Mouse (Mus musculus) liver, embryonic 15.5 days (tissue): Measurements from ENCODE around the gene Hexb. TPM values are rescaled to one million over a fixed set of nuclear protein-coding genes. Genes with fewer than 3 reads are reported as not detected.

Source experiments
- ATAC-seq: fragments of 200-750 bp; cut with Nextera tagmentation; 2 replicates; pipeline ENCODE4 v1.8.0; 2017; ENCODE audit warnings: moderate number of reproducible peaks, mild to moderate bottlenecking, moderate library complexity; ENCODE audit not compliant: insufficient read depth
- H3K27ac ChIP-seq: fragments of 300-500 bp; sonication (generic); replicated peaks from 2 replicates; pipeline ENCODE4 v1.5.1; 2015; ENCODE audit warnings: mild to moderate bottlenecking, inconsistent platforms
- H3K27me3 ChIP-seq: fragments of 300-500 bp; sonication (generic); 2 replicates; pipeline ENCODE4 v1.6.1; 2015; ENCODE audit warnings: mild to moderate bottlenecking, inconsistent platforms
- H3K36me3 ChIP-seq: fragments of 300-500 bp; sonication (generic); replicated peaks from 2 replicates; pipeline ENCODE4 v1.6.1; 2015; ENCODE audit warnings: moderate library complexity, mild to moderate bottlenecking, inconsistent platforms
- H3K4me1 ChIP-seq: fragments of 300-500 bp; sonication (generic); replicated peaks from 2 replicates; pipeline ENCODE4 v1.6.1; 2015; ENCODE audit warnings: inconsistent platforms
- H3K4me2 ChIP-seq: fragments of 300-500 bp; sonication (generic); 2 replicates; pipeline ENCODE4 v1.6.1; 2015; ENCODE audit warnings: moderate library complexity, mild to moderate bottlenecking, inconsistent platforms
- H3K4me3 ChIP-seq: fragments of 300-500 bp; sonication (generic); replicated peaks from 2 replicates; pipeline ENCODE4 v1.5.1; 2015; ENCODE audit warnings: mild to moderate bottlenecking, inconsistent platforms
- H3K9ac ChIP-seq: fragments of 300-500 bp; sonication (generic); 2 replicates; pipeline ENCODE4 v1.6.1; 2015; ENCODE audit warnings: moderate library complexity, mild to moderate bottlenecking, inconsistent platforms
- H3K9me3 ChIP-seq: fragments of 300-500 bp; sonication (generic); replicated peaks from 2 replicates; pipeline ENCODE4 v1.6.1; 2016; ENCODE audit warnings: inconsistent platforms
- WGBS: fragments of 180-500 bp; shearing (Covaris S2); methylation state at CpG from one replicate; pipeline ENCODE4 v1.1.7; 2015; ENCODE audit warnings: mixed read lengths; ENCODE audit not compliant: insufficient replicate concordance; 5-methylcytosine and 5-hydroxymethylcytosine counted together
- polyA plus RNA-seq: library from polyadenylated mRNA; unstranded; fragments of >200 nt; fragmentation: Nextera tagmentation; extraction: Ambion mirVana; gene quantifications from 2 replicates; pipeline ENCODE4 v1.2.1, GENCODE M21; 2015

Hexb gene
- polyA plus RNA-seq, 1 experiment from 2014 or later = 26.0 TPM

DNA sequence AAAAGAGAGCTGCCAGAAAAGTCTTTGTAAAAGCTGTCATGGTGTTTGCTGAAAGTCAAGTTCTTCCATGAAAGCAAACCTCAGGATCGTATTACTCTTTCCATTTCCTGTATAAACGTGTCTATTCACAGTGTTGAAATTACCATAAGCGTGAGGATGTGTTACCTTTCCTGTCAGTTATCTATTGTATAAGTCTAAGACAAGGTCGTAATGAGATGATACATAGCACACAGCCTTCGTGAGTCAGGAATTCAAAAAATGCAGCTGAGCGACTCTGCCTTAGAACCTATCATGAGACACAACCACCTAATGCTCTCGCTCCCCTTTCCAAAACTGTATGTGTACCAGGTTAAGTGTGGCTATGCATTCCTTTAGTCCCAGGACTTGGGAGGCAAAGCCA, 2.9 kb upstream of the Hexb start:
- no peak for ATAC-seq
- H3K9me3 ChIP-seq = no peaks in the 10 kb centered on the region
- H3K4me3 ChIP-seq = no peak overlapping the region
- no peaks in the 10 kb centered on the region for H3K36me3 ChIP-seq
- no peak overlapping the region for H3K4me2 ChIP-seq
- 60% methylated on average over 7 of the region's 7 CpGs for WGBS
- H3K27me3 ChIP-seq = no peaks in the 10 kb centered on the region
- H3K9ac ChIP-seq = no peak overlapping the region
- peaks cover 33% of the 10 kb centered on the region for H3K4me1 ChIP-seq
- H3K27ac ChIP-seq = no peak overlapping the region

DNA sequence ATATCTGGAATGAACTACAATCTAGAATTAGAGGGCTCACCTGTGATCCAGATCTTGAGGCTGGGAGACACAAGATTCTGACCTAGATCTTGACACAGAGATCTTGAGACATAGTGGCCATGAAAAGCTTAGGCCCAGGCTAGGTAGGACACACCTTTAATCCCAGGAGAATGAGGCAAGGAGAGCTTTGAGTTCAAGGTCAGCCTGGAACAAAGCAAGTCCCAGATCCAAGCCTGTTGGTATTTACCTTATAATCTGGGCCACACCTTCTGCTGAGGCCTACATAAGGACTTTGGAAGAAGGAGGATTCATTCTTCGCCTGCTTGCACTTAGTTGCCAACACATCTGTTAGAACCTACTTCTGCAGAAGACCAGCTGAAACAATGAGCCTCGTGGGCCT, 966 bp upstream of the Hexb start:
- no peaks in the 10 kb centered on the region for H3K27me3 ChIP-seq
- WGBS = 42% methylated on average over 2 of the region's 2 CpGs
- no peak overlapping the region for H3K4me3 ChIP-seq
- no peaks in the 10 kb centered on the region for H3K9me3 ChIP-seq
- peaks cover 17% of the 10 kb centered on the region for H3K4me1 ChIP-seq
- H3K9ac ChIP-seq = no peak overlapping the region
- H3K27ac ChIP-seq = no peak overlapping the region
- H3K36me3 ChIP-seq = no peaks in the 10 kb centered on the region
- H3K4me2 ChIP-seq = no peak overlapping the region
- no peak for ATAC-seq

DNA sequence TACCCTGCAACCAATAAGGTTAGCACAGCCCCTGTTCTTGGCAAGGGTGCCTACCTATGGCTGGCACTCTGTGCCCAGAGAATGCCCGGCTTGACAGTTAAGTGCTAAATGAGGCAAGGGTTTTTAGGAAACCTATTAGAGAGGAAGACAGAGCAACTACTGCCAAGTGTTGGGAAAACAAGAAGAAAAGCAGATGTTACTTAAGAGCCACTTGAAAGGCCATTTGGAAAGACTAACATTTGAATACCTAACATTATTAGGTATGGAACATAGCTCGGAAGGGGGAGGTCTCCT, 1.3 kb downstream of the Hexb start:
- Histone ChIP-seq H3K27me3 (no peaks in the 10 kb centered on the region), H3K4me2 (peak overlapping the region; percentile 95), H3K27ac (no peak overlapping the region), H3K9ac (no peak overlapping the region), H3K36me3 (peaks cover 6% of the 10 kb centered on the region; the same call in 1 of the 2 replicates), H3K9me3 (no peaks in the 10 kb centered on the region), H3K4me1 (peaks cover 17% of the 10 kb centered on the region), H3K4me3 (peak overlapping the region; percentile 20)
- no peak for ATAC-seq
- 81% methylated on average over 2 of the region's 2 CpGs for WGBS

- no peak for ATAC-seq
- H3K9ac ChIP-seq = no peak overlapping the region
- WGBS = 74% methylated on average over 12 of the region's 12 CpGs
- no peaks in the 10 kb centered on the region for H3K9me3 ChIP-seq
- H3K36me3 ChIP-seq = peaks cover 6% of the 10 kb centered on the region; the same call in 1 of the 2 replicates
- H3K27ac ChIP-seq = no peak overlapping the region
- peak overlapping the region; percentile 20 for H3K4me3 ChIP-seq
- H3K27me3 ChIP-seq = no peaks in the 10 kb centered on the region
- peaks cover 17% of the 10 kb centered on the region for H3K4me1 ChIP-seq
- peak overlapping the region; percentile 16 for H3K4me2 ChIP-seq
Measured at GRCm38 (mm10) chr13:97196186-97196924, 1.8 kb downstream of the Hexb start.

- Histone ChIP-seq H3K9me3 (no peaks in the 10 kb centered on the region), H3K4me2 (no peak overlapping the region), H3K27me3 (no peaks in the 10 kb centered on the region), H3K9ac (no peak overlapping the region), H3K4me1 (peaks cover 12% of the 10 kb centered on the region), H3K27ac (no peak overlapping the region), H3K36me3 (peaks cover 6% of the 10 kb centered on the region; the same call in 1 of the 2 replicates), H3K4me3 (no peak overlapping the region)
- WGBS = 51% methylated on average over 7 of the region's 7 CpGs
- no peak for ATAC-seq
Measured at GRCm38 (mm10) chr13:97193420-97193819, 4.7 kb downstream of the Hexb start.

- 84% methylated on average over 11 of the region's 11 CpGs for WGBS
- Histone ChIP-seq H3K4me3 (no peak overlapping the region), H3K9ac (no peak overlapping the region), H3K4me2 (no peak overlapping the region), H3K36me3 (peaks cover 6% of the 10 kb centered on the region; the same call in 1 of the 2 replicates), H3K9me3 (no peaks in the 10 kb centered on the region), H3K27me3 (no peaks in the 10 kb centered on the region), H3K27ac (no peak overlapping the region), H3K4me1 (peaks cover 4% of the 10 kb centered on the region)
- no peak for ATAC-seq
Measured at GRCm38 (mm10) chr13:97192649-97193048, 5.5 kb downstream of the Hexb start.

GRCm38 (mm10) chr13:97187693-97188092, 10.5 kb downstream of the Hexb start:
- ATAC-seq = no peak
- Histone ChIP-seq H3K36me3 (no peaks in the 10 kb centered on the region; the same call in 1 of the 2 replicates), H3K4me1 (0 out of 2 replicates have a peak, but pooled peaks cover 2% of the 10 kb centered on the region), H3K9me3 (no peaks in the 10 kb centered on the region), H3K27me3 (no peaks in the 10 kb centered on the region), H3K27ac (no peak overlapping the region), H3K9ac (no peak overlapping the region), H3K4me2 (no peak overlapping the region), H3K4me3 (no peak overlapping the region)
- WGBS = 14% methylated on average over 5 of the region's 5 CpGs

DNA sequence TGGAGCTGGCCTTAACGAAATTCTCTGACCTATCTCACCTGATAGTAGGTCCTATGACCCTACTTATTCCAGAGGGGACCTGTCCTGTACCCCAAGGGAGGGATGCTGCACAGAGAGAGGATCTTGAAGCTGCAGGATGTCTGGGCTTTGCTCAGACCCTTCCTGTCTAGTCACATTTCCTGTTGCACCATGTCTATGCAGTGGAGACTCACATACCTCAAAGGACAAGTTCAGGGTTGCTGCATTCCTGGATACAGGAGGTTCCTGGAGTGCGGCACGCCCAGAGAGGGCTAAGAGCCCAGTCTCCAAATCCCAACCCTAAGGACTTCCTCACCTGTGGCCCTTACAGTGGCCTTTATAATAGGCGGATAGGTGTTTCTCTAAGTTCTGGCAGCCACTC, 11.8 kb downstream of the Hexb start:
- H3K27me3 ChIP-seq = no peaks in the 10 kb centered on the region
- no peak overlapping the region for H3K4me2 ChIP-seq
- H3K27ac ChIP-seq = no peak overlapping the region
- H3K9ac ChIP-seq = no peak overlapping the region
- H3K4me1 ChIP-seq = 0 out of 2 replicates have a peak, but pooled peaks cover 2% of the 10 kb centered on the region
- peaks cover 5% of the 10 kb centered on the region; the same call in 1 of the 2 replicates for H3K36me3 ChIP-seq
- H3K4me3 ChIP-seq = no peak overlapping the region
- no peaks in the 10 kb centered on the region for H3K9me3 ChIP-seq
- WGBS = 69% methylated on average over 4 of the region's 4 CpGs
- ATAC-seq = no peak

DNA sequence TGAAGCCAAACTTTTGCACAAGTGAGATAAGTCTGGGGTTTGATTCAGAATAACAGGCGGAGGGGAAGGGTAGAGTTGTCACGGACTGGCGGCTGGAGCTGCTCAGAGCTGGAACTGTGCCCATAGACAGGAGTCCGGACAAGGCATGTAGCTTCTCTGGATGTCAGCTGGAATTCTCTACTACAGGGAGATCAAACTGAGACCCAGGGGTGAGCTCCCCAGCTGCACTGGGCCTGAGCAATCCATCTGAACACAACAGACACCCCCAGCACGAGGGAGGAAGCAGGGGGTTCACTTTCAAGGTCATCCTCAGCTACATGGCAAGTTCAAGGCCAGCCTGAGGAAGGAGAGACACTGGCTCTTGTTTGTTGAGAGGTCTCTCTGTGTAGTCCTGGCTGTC, 13.5 kb downstream of the Hexb start:
- ATAC-seq = no peak
- no peak overlapping the region for H3K9ac ChIP-seq
- H3K27me3 ChIP-seq = no peaks in the 10 kb centered on the region
- no peak overlapping the region for H3K4me2 ChIP-seq
- WGBS = 68% methylated on average over 5 of the region's 5 CpGs
- no peaks in the 10 kb centered on the region for H3K9me3 ChIP-seq
- H3K27ac ChIP-seq = no peak overlapping the region
- H3K4me3 ChIP-seq = no peak overlapping the region
- 0 out of 2 replicates have a peak, but pooled peaks cover 2% of the 10 kb centered on the region for H3K4me1 ChIP-seq
- peaks cover 22% of the 10 kb centered on the region for H3K36me3 ChIP-seq

GRCm38 (mm10) chr13:97184168-97184567, 14.0 kb downstream of the Hexb start:
- Histone ChIP-seq H3K27ac (no peak overlapping the region), H3K9me3 (no peaks in the 10 kb centered on the region)

GRCm38 (mm10) chr13:97182821-97183220, 15.3 kb downstream of the Hexb start:
- Histone ChIP-seq H3K27ac (no peak overlapping the region), H3K4me1 (0 out of 2 replicates have a peak, but pooled peaks cover 2% of the 10 kb centered on the region), H3K9ac (no peak overlapping the region), H3K36me3 (peaks cover 37% of the 10 kb centered on the region), H3K9me3 (no peaks in the 10 kb centered on the region), H3K4me2 (no peak overlapping the region), H3K4me3 (no peak overlapping the region), H3K27me3 (no peaks in the 10 kb centered on the region)
- ATAC-seq = no peak
- 71% methylated on average over 4 of the region's 4 CpGs for WGBS

More at GRCm38 (mm10) chr13:97184168-97184567, 14.0 kb downstream of the Hexb start:
- no peak for ATAC-seq
- Histone ChIP-seq H3K4me3 (no peak overlapping the region), H3K36me3 (peaks cover 25% of the 10 kb centered on the region), H3K27me3 (no peaks in the 10 kb centered on the region), H3K4me2 (no peak overlapping the region), H3K9ac (no peak overlapping the region), H3K4me1 (0 out of 2 replicates have a peak, but pooled peaks cover 2% of the 10 kb centered on the region)
- 55% methylated on average over 2 of the region's 2 CpGs for WGBS
